Mouse (Mus musculus): ENCODE data around the gene Atg4a. TPM values are rescaled to one million over a fixed set of nuclear protein-coding genes. Genes with fewer than 3 reads are reported as not detected.

Atg4a gene
- total RNA-seq (2021) = 10 to 100 TPM; 13.0 to 20.5 TPM
- long read RNA-seq, transcript Atg4a-201 (13 exons, 2,202 nt) = major isoform, 5 of 10 reads
- long read RNA-seq, partial matches to known transcripts = 0 of 10 reads
- long read RNA-seq, other reads (novel, unspliced or antisense) = 4 of 10 reads

GRCm38 (mm10) chrX:140956272-140956940 lies at the start of gene Atg4a, which contains the start of gene Psmd10:
TSS of gene Atg4a (plus strand) at chrX:140956907.
TSS of gene Psmd10 (minus strand) at chrX:140956728.
- peak; percentile 83 to 86 for DNase-seq (ENCODE audit: low spot score in 2 of 2)

- no peak for DNase-seq (ENCODE audit: low spot score in 2 of 2)
These were observed 49.3 kb upstream of the Atg4a start, which contains the start of gene Vsig1 for GRCm38 (mm10) chrX:140907360-140907759. TSS of gene Vsig1 (plus strand) at chrX:140907608.

- no peak for DNase-seq (ENCODE audit: low spot score in 2 of 2)
These were observed 35.4 kb upstream of the Atg4a start for GRCm38 (mm10) chrX:140921321-140921720.

GRCm38 (mm10) chrX:140932066-140932465 lies 24.6 kb upstream of the Atg4a start:
- peak in 1 of 2 experiments; percentile 14 for DNase-seq (ENCODE audit: low spot score in 2 of 2)

GRCm38 (mm10) chrX:140933263-140933662 lies 23.4 kb upstream of the Atg4a start:
- DNase-seq (ENCODE audit: low spot score in 2 of 2) = no peak

GRCm38 (mm10) chrX:140936271-140936670 lies 20.4 kb upstream of the Atg4a start:
- no peak for DNase-seq (ENCODE audit: low spot score in 2 of 2)

GRCm38 (mm10) chrX:140953618-140954017 lies 3.1 kb upstream of the Atg4a start:
- DNase-seq (ENCODE audit: low spot score in 2 of 2) = no peak

GRCm38 (mm10) chrX:140956959-140957358 lies 252 bp downstream of the Atg4a start:
- no peak for DNase-seq (ENCODE audit: low spot score in 2 of 2)

GRCm38 (mm10) chrX:140978943-140979342 lies 22.2 kb downstream of the Atg4a start:
- DNase-seq (ENCODE audit: low spot score in 2 of 2) = no peak

GRCm38 (mm10) chrX:140979546-140979945 lies 22.8 kb downstream of the Atg4a start:
- peak in 1 of 2 experiments; percentile 20 for DNase-seq (ENCODE audit: low spot score in 2 of 2)

- DNase-seq (ENCODE audit: low spot score in 2 of 2) = no peak
These were observed 23.5 kb downstream of the Atg4a start for GRCm38 (mm10) chrX:140980163-140980562.

GRCm38 (mm10) chrX:140983206-140983960 lies 26.7 kb downstream of the Atg4a start:
- DNase-seq (ENCODE audit: low spot score in 2 of 2) = no peak

- no peak for DNase-seq (ENCODE audit: low spot score in 2 of 2)
These were observed 28.1 kb downstream of the Atg4a start for GRCm38 (mm10) chrX:140984795-140985194.

GRCm38 (mm10) chrX:140985256-140985655 lies 28.5 kb downstream of the Atg4a start:
- DNase-seq (ENCODE audit: low spot score in 2 of 2) = no peak

GRCm38 (mm10) chrX:140996909-140997516 lies 40.3 kb downstream of the Atg4a start:
- DNase-seq (ENCODE audit: low spot score in 2 of 2) = no peak

- no peak for DNase-seq (ENCODE audit: low spot score in 2 of 2)
These were observed 41.3 kb downstream of the Atg4a start for GRCm38 (mm10) chrX:140997912-140998545.

GRCm38 (mm10) chrX:140998885-140999284 lies 42.2 kb downstream of the Atg4a start:
- no peak for DNase-seq (ENCODE audit: low spot score in 2 of 2)

GRCm38 (mm10) chrX:141149705-141150104 lies 193.0 kb downstream of the Atg4a start:
- no peak for DNase-seq (ENCODE audit: low spot score in 2 of 2)

- no peak for DNase-seq (ENCODE audit: low spot score in 2 of 2)
These were observed 193.6 kb downstream of the Atg4a start for GRCm38 (mm10) chrX:141150290-141150689.

- DNase-seq (ENCODE audit: low spot score in 2 of 2) = no peak
These were observed 194.5 kb downstream of the Atg4a start for GRCm38 (mm10) chrX:141151182-141151581.

GRCm38 (mm10) chrX:141156696-141157095 lies 200.0 kb downstream of the Atg4a start:
- DNase-seq (ENCODE audit: low spot score in 2 of 2) = no peak
